Mouse (Mus musculus): ENCODE data around the gene Cacybp. TPM values are rescaled to one million over a fixed set of nuclear protein-coding genes. Genes with fewer than 3 reads are reported as not detected.

Cacybp gene
- 45.3 TPM for total RNA-seq (2023)

DNA sequence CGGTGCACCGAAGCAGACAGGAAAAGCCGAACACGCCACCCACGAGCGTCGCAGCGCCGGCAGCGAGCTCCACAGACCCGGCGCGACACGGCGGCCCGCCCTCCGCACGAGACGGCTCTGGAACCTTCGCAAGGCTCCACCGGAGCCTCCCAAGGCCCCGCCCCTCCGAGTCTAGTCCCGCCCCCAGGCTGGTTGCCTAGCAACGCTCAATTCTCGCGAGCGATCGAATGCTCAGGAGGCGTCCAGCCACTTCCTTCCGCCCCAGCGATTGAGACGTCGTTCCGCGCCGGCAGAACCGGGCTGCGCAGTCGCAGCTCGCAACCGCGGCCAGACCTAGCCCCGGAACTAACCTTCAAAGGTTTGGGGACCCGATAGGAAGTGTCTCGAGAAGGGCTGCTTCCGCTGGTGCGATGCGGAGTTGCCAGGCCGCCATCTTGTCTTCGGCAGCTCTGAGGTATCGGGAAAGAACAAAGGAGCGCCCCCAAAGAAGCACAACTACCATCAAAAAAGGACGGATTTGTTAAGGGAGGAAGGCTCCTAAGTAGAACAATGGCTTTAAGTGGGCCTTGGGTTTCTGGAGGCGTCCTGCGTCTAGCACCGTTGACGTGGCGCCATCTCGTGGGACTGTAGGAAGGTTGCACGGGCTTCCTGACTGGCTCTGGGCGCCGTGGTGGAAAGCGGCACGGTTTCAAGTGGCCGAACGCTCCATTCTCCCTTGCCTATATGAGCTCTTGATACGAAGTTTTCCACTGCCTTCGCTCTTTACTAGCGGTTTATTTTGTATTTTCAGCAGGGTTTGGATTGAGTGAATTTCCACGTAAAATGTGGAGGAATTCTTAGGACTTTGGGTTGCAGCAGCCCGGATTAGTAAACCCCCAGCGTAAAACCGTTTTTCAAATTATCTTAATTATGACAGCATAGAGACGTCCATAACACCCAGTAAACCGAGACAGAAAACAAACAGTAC is at the start of gene Cacybp:
Gene Cacybp (minus strand): TSS at position 173 of the 967 bp plus-strand sequence.

DNA sequence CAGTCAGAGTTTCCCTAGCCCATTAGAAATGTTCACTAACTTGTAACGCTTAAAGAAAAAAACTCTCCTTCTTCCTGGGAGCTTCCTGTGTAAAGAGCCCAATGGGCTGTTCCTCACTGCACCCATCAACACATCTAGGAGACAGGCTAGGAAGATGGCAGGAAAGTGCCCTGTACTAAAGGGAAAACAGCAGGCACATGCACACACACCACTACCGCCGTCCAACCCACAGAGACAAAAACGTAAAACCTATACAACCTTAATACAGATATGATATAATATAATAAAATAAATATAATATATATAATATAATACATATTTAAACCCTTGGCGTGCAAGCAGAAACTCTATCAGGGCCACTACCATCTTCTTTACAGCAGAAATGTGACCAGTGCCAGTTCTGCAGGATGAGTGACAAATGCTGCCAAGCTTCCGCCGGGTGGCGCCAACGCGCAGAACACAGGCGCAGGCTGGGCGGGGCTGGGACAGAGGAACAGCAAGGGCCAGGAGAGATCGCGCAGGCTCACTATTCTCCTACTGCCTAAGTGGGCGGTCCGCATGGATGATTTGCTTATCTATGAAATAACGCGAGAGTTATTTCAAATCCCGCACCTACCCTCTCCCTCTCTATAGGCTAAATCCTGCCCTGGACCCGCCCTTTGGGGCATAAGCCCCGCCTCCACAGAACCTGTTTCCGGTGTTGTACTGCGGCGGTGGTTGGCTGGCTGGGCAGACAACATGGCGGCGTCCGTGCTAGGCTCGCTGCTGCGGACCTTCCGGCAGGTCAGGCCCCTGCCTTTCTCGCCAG is 17.9 kb downstream of the Cacybp start, which contains the start of gene Mrps14:
Gene Mrps14 (plus strand): TSS at position 687 of the 808 bp plus-strand sequence.

DNA sequence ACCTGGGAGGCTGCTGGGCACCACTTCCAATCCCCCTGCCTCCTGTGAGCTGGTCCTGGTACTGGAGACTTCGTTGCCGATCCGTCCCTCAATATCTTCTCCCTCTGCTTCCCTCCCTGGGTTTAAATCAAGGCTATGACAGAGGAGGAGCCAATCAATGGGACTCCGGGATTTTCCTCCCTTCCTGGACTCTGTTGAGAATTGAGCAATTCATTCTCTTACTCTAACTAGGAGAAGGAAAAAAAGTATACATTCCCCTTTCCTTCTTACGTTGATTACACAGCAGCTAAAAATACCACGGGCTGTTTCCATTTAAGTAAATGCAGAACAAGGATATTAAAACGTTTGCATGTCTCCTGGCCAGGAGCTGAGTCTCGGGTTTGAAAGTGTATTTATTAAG is 59.2 kb downstream of the Cacybp start, which contains the start of gene Tnn:
Gene Tnn (minus strand): TSS at position 101 of the 400 bp plus-strand sequence.

Other genes starting within 250 kb of the Cacybp start
- gene 4930523C07Rik, start 168.5 kb downstream of the Cacybp start, total RNA-seq (2023), result 628 TPM
- not detected for gene Tnn, start 59.3 kb downstream of the Cacybp start, total RNA-seq (2023)
- gene Mrps14, start 17.7 kb downstream of the Cacybp start, total RNA-seq (2023), result 30.2 TPM